Mouse (Mus musculus): Measurements from ENCODE around the gene Dhps. TPM values are rescaled to one million over a fixed set of nuclear protein-coding genes. Genes with fewer than 3 reads are reported as not detected.

The Dhps gene
- polyA plus RNA-seq, 1 experiment from 2014 or later, result 40.2 TPM

DNA sequence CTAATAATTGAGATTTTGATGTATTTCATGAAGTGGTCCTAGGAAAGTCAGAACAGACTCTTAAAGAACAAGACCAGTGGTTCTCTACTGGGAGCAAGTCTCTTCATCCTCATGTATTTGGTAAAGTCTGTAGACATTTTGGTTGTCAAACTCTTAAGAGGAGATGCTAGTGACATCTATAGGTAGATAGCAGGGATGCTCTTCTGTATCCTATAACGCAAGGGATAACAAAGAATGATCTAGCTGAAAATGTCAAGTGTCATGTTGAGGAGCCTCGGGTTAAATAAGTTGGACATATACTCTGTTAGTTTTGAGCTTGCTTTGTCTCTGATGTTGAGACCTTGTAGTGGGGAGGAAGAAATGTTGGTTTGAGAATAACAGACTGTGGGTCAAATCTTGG is 43.6 kb upstream of the Dhps start:
- DNase-seq (ENCODE audit: low spot score) (no peak), ATAC-seq (ENCODE audit: low FRiP score, low TSS enrichment) (no peak)
- WGBS, result 9% methylated on average over 2 of the region's 2 CpGs
- Histone ChIP-seq H3K36me3 (ENCODE audit: control insufficient read depth, insufficient read depth, low read length) (peaks cover 22% of the 10 kb centered on the region), H3K27me3 (ENCODE audit: control insufficient read depth, insufficient read depth, low read length) (no peaks in the 10 kb centered on the region), H3K9me3 (ENCODE audit: control insufficient read depth, low read length) (no peaks in the 10 kb centered on the region), H3K27ac (replicated peaks) (no peak overlapping the region), H3K4me1 (replicated peaks; ENCODE audit: control insufficient read depth, insufficient read depth) (peaks cover 3% of the 10 kb centered on the region; the same call in 1 of the 2 replicates), H3K4me3 (ENCODE audit: low read depth, low read length) (peak overlapping the region; percentile 99), H3K4me2 (replicated peaks; ENCODE audit: low read depth) (peak overlapping the region; percentile 91), H3K9ac (ENCODE audit: low read length) (peak overlapping the region; percentile 28; the same call in 1 of the 2 replicates)
- TF ChIP-seq CTCF (IDR thresholded peaks at IDR 0.05; ENCODE audit: low read depth), result peak; percentile 24; the same call in 1 of the 2 replicates
- no peak for TF ChIP-seq EP300 (optimal IDR thresholded peaks at IDR 0.05)

DNA sequence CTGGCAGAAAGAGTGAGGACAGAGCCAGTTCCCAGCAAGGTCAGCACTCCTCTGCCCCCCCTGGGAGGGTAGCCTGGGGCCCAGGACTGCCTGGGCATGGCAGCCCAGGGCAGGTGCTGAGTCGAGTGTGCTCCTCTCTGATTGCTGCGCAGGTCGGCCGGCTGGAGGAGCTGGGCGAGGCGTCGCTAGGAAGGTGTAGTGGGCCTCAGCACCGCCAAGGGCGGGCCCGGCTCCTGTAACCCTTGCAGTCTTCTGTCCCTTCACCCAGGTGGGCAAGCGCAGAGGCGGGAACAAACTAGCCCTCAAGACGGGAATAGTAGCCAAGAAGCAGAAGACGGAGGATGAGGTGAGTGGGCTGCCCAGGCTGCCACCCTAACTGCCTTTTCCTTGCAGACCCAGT is 42.3 kb upstream of the Dhps start:
- WGBS, result 69% methylated on average over 14 of the region's 14 CpGs
- peaks cover 22% of the 10 kb centered on the region for H3K36me3 ChIP-seq (ENCODE audit: control insufficient read depth, insufficient read depth, low read length)
- DNase-seq (ENCODE audit: low spot score) (peak; percentile 47), ATAC-seq (ENCODE audit: low FRiP score, low TSS enrichment) (no peak)
- TF ChIP-seq EP300 (optimal IDR thresholded peaks at IDR 0.05) (no peak), CTCF (IDR thresholded peaks at IDR 0.05; ENCODE audit: low read depth) (no peak)
- peaks cover 3% of the 10 kb centered on the region; the same call in 1 of the 2 replicates for H3K4me1 ChIP-seq (replicated peaks; ENCODE audit: control insufficient read depth, insufficient read depth)
- H3K27ac ChIP-seq (replicated peaks), result no peak overlapping the region; the same call in 1 of the 2 replicates
- H3K9ac ChIP-seq (ENCODE audit: low read length), result 0 out of 2 replicates have a peak overlapping the region, but pooled peaks have one; percentile 13
- peak overlapping the region; percentile 91; the same call in 1 of the 2 replicates for H3K4me2 ChIP-seq (replicated peaks; ENCODE audit: low read depth)
- H3K27me3 ChIP-seq (ENCODE audit: control insufficient read depth, insufficient read depth, low read length), result no peaks in the 10 kb centered on the region
- H3K9me3 ChIP-seq (ENCODE audit: control insufficient read depth, low read length), result no peaks in the 10 kb centered on the region
- no peak overlapping the region for H3K4me3 ChIP-seq (ENCODE audit: low read depth, low read length)

DNA sequence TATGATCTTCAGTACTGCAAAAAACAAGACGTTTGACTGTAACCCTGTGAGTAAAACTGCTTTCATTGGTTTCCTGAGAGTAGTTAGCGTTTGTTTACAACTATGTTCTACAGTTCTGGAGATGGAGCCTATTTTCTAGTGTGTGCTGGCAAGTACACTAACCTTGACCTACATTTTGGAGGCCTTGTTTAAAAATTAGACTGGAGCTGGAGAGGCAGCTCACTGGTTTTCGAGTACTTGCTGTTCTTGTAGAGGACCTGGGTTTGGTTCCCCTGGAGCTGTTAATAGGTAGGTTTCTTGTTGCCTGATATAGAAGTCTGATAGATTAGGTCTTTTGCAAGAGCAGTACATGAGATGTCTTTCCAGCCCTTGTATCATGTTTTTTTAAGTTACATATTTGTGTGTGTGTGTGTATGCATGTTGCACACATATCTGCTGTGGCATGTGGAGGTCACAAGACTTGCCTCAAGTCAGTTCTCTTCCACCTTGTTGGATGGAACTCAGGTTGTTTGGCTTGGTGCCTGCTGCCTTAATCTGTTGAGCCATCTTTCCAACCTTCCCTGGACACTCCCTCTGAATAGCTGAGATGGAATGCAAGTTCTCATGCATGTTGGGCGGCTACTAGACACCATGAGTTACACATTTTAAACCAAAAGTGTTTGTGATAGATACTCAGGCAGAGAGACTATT is 38.8 kb upstream of the Dhps start:
- WGBS, result 63% methylated on average over 4 of the region's 4 CpGs
- Histone ChIP-seq H3K27me3 (ENCODE audit: control insufficient read depth, insufficient read depth, low read length) (no peaks in the 10 kb centered on the region), H3K27ac (replicated peaks) (peak overlapping the region; percentile 40; the same call in 1 of the 2 replicates), H3K36me3 (ENCODE audit: control insufficient read depth, insufficient read depth, low read length) (peaks cover 22% of the 10 kb centered on the region), H3K4me3 (ENCODE audit: low read depth, low read length) (no peak overlapping the region), H3K9me3 (ENCODE audit: control insufficient read depth, low read length) (no peaks in the 10 kb centered on the region), H3K4me1 (replicated peaks; ENCODE audit: control insufficient read depth, insufficient read depth) (no peaks in the 10 kb centered on the region; the same call in 1 of the 2 replicates), H3K4me2 (replicated peaks; ENCODE audit: low read depth) (no peak overlapping the region), H3K9ac (ENCODE audit: low read length) (no peak overlapping the region)
- TF ChIP-seq EP300 (optimal IDR thresholded peaks at IDR 0.05), result peak; percentile 40
- no peak for TF ChIP-seq CTCF (IDR thresholded peaks at IDR 0.05; ENCODE audit: low read depth)
- DNase-seq (ENCODE audit: low spot score), result no peak
- ATAC-seq (ENCODE audit: low FRiP score, low TSS enrichment), result no peak

DNA sequence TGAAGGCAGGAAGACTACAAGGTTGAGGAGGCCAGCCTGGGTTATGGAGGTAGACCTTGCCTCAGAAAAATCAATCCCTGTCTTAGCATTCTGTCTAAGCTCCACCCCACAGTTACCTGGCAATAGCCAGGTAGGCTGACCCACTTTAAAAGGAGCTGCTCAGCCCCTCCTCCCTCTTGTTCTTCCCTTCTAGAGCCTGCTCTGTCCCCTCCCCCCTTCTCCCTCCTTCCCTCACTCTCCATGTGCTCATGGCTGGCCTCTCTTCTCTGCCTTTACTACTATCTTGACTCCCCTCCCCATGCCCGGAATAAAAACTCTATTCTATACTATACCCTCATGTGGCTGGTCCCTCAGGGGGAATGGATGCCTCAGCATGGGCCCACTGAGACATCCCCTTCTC is 37.7 kb upstream of the Dhps start:
- H3K4me3 ChIP-seq (ENCODE audit: low read depth, low read length), result no peak overlapping the region
- no peaks in the 10 kb centered on the region for H3K9me3 ChIP-seq (ENCODE audit: control insufficient read depth, low read length)
- no peaks in the 10 kb centered on the region; the same call in 1 of the 2 replicates for H3K4me1 ChIP-seq (replicated peaks; ENCODE audit: control insufficient read depth, insufficient read depth)
- H3K36me3 ChIP-seq (ENCODE audit: control insufficient read depth, insufficient read depth, low read length), result peaks cover 22% of the 10 kb centered on the region
- H3K27ac ChIP-seq (replicated peaks), result peak overlapping the region; percentile 30; the same call in 1 of the 2 replicates
- 42% methylated on average over 1 of the region's 1 CpGs for WGBS
- H3K4me2 ChIP-seq (replicated peaks; ENCODE audit: low read depth), result no peak overlapping the region
- no peak overlapping the region for H3K9ac ChIP-seq (ENCODE audit: low read length)
- DNase-seq (ENCODE audit: low spot score), result no peak
- ATAC-seq (ENCODE audit: low FRiP score, low TSS enrichment), result no peak
- H3K27me3 ChIP-seq (ENCODE audit: control insufficient read depth, insufficient read depth, low read length), result no peaks in the 10 kb centered on the region
- TF ChIP-seq CTCF (IDR thresholded peaks at IDR 0.05; ENCODE audit: low read depth) (no peak), EP300 (optimal IDR thresholded peaks at IDR 0.05) (no peak)

DNA sequence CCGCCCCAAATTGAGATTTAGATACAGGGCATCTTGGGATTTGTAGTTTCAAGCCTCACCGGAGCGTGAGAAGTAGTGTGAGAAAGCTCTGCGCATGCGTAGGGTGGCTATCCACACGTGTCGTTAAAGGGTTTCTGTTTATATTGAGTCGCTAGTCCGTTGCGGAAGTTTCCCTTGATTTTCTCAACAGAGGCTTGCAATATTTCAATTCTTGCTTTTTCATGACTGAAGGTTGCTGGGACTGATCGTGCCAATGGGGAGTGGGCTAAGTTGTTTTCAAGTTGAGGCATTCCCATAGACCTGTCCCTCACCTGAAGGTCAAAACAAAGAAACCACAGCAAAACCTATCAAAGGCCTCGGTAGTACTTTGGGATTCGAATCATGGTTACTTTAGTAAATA is 36.8 kb upstream of the Dhps start:
- H3K9ac ChIP-seq (ENCODE audit: low read length), result no peak overlapping the region; the same call in 1 of the 2 replicates
- DNase-seq (ENCODE audit: low spot score) (peak; percentile 85), ATAC-seq (ENCODE audit: low FRiP score, low TSS enrichment) (no peak)
- peak overlapping the region; percentile 79 for H3K4me3 ChIP-seq (ENCODE audit: low read depth, low read length)
- peaks cover 21% of the 10 kb centered on the region for H3K36me3 ChIP-seq (ENCODE audit: control insufficient read depth, insufficient read depth, low read length)
- H3K4me2 ChIP-seq (replicated peaks; ENCODE audit: low read depth), result peak overlapping the region; percentile 79
- no peak for TF ChIP-seq CTCF (IDR thresholded peaks at IDR 0.05; ENCODE audit: low read depth)
- no peak for TF ChIP-seq EP300 (optimal IDR thresholded peaks at IDR 0.05)
- no peaks in the 10 kb centered on the region for H3K4me1 ChIP-seq (replicated peaks; ENCODE audit: control insufficient read depth, insufficient read depth)
- H3K27me3 ChIP-seq (ENCODE audit: control insufficient read depth, insufficient read depth, low read length), result no peaks in the 10 kb centered on the region
- H3K9me3 ChIP-seq (ENCODE audit: control insufficient read depth, low read length), result no peaks in the 10 kb centered on the region
- WGBS, result 2% methylated on average over 12 of the region's 13 CpGs
- H3K27ac ChIP-seq (replicated peaks), result peak overlapping the region; percentile 90

DNA sequence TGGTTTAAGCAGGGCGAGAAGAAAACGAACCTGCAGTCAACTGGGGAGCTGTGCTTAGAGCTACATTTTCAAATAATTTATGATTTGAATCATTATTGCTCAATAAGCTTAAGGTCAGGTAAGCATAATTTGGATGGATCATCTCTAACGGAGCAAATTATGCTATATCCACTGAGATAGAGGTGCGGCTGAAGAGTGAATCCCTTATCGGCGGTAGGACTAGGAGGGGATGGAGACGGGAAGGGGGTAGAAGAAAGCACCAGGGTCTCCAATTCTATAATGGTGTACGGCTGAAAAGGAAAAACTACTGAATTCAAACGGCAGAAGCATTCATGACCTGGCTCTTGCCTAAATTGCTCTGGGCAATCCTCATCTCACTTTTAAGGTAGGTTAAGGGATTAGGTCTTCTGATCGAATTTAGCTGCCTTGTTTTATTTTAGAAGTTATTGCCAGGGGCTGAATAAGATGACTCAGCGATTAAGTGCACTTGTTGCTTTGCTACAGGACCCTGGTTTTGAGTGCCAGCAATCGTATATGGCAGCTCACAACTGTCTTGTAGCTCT is 36.3 kb upstream of the Dhps start:
- Histone ChIP-seq H3K27me3 (ENCODE audit: control insufficient read depth, insufficient read depth, low read length) (no peaks in the 10 kb centered on the region), H3K27ac (replicated peaks) (peak overlapping the region; percentile 90), H3K36me3 (ENCODE audit: control insufficient read depth, insufficient read depth, low read length) (peaks cover 18% of the 10 kb centered on the region), H3K4me2 (replicated peaks; ENCODE audit: low read depth) (peak overlapping the region; percentile 79), H3K9ac (ENCODE audit: low read length) (peak overlapping the region; percentile 61), H3K4me3 (ENCODE audit: low read depth, low read length) (peak overlapping the region; percentile 79), H3K9me3 (ENCODE audit: control insufficient read depth, low read length) (no peaks in the 10 kb centered on the region), H3K4me1 (replicated peaks; ENCODE audit: control insufficient read depth, insufficient read depth) (no peaks in the 10 kb centered on the region)
- TF ChIP-seq CTCF (IDR thresholded peaks at IDR 0.05; ENCODE audit: low read depth) (no peak), EP300 (optimal IDR thresholded peaks at IDR 0.05) (no peak)
- WGBS, result 4% methylated on average over 12 of the region's 12 CpGs
- DNase-seq (ENCODE audit: low spot score) (no peak), ATAC-seq (ENCODE audit: low FRiP score, low TSS enrichment) (no peak)

Measured in stomach, postnatal 0 days (tissue).